Mouse (Mus musculus) lung, postnatal 0 days (tissue): ENCODE measurements around the gene Mgea5.

ENCODE experiments used
- CTCF ChIP-seq: IDR thresholded peaks from 2 replicates; pipeline ENCODE4 v1.5.1; 2016; ENCODE audit warnings: antibody characterized with exemption, mild to moderate bottlenecking
- EP300 ChIP-seq: IDR thresholded peaks from 2 replicates; pipeline ENCODE4 v1.6.1; 2016; ENCODE audit warnings: antibody characterized with exemption, mild to moderate bottlenecking, control low read depth

DNA sequence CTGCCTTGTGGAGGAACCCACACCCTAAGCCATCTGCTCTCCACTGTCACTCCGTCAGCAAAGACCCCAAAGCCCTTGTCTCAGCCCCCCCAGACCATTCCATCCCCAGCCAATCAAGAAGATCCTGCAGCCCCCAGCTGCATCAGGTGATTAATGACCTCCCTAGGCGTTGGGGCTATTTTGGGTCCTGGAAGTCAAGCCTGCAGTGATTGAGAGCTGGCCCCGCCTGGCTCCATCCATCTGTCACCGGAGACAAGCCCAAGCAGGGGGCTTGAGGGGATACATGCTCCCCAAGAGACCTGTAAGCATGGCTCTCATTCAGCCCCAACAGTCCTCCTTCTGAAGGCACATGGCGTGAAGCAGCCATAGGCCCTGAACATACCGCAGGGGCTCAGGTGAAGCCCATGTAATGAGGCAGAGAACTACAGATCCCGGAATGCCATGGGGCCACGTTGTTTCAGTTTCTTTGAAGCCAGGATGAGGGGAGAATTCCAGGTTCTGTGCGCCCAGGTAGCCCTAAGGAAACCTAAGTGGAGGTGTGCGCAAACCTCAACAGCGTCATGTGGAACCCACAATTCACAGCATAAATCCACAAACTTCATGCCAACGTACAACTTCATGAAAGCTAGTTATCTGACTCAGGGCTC, 27.5 kb upstream of the Mgea5 start:
- TF ChIP-seq EP300, result no peak
- no peak for TF ChIP-seq CTCF
